Mouse (Mus musculus): Measurements from ENCODE around the gene Tagln.

Gene Tagln

GRCm38 (mm10) chr9:45946182-45946871 is 10.5 kb upstream of the Tagln start:
- DNase-seq (ENCODE audit: low spot score in 2 of 2): no peak

GRCm38 (mm10) chr9:45945721-45946120 is 9.9 kb upstream of the Tagln start:
- DNase-seq (ENCODE audit: low spot score in 2 of 2): no peak

GRCm38 (mm10) chr9:45944506-45945400 is 8.9 kb upstream of the Tagln start:
- no peak for DNase-seq (ENCODE audit: low spot score in 2 of 2)

GRCm38 (mm10) chr9:45943628-45944505 is 8.0 kb upstream of the Tagln start:
- DNase-seq (ENCODE audit: low spot score in 2 of 2): no peak

- DNase-seq (ENCODE audit: low spot score in 2 of 2): no peak
These were observed 7.1 kb upstream of the Tagln start for GRCm38 (mm10) chr9:45942916-45943315.

GRCm38 (mm10) chr9:45942464-45942863 is 6.6 kb upstream of the Tagln start:
- DNase-seq (ENCODE audit: low spot score in 2 of 2): no peak

GRCm38 (mm10) chr9:45941329-45941888 is 5.6 kb upstream of the Tagln start:
- no peak for DNase-seq (ENCODE audit: low spot score in 2 of 2)

- no peak for DNase-seq (ENCODE audit: low spot score in 2 of 2)
These were observed 3.9 kb upstream of the Tagln start for GRCm38 (mm10) chr9:45939794-45940193.

GRCm38 (mm10) chr9:45938952-45939637 is 3.2 kb upstream of the Tagln start:
- no peak for DNase-seq (ENCODE audit: low spot score in 2 of 2)

GRCm38 (mm10) chr9:45938088-45938487 is 2.2 kb upstream of the Tagln start:
- DNase-seq (ENCODE audit: low spot score in 2 of 2): no peak

GRCm38 (mm10) chr9:45936883-45937282 is 1.0 kb upstream of the Tagln start:
- peak in 1 of 2 experiments; percentile 68 for DNase-seq (ENCODE audit: low spot score in 2 of 2)

GRCm38 (mm10) chr9:45932571-45933415 is 3.1 kb downstream of the Tagln start:
- no peak for DNase-seq (ENCODE audit: low spot score in 2 of 2)

GRCm38 (mm10) chr9:45931958-45932357 is 3.9 kb downstream of the Tagln start:
- DNase-seq (ENCODE audit: low spot score in 2 of 2): no peak

- no peak for DNase-seq (ENCODE audit: low spot score in 2 of 2)
These were observed 6.6 kb downstream of the Tagln start for GRCm38 (mm10) chr9:45929285-45929684.

- no peak for DNase-seq (ENCODE audit: low spot score in 2 of 2)
These were observed 16.0 kb downstream of the Tagln start for GRCm38 (mm10) chr9:45919895-45920294.

GRCm38 (mm10) chr9:45917041-45917934 is 18.6 kb downstream of the Tagln start:
- DNase-seq (ENCODE audit: low spot score in 2 of 2): peak in 1 of 2 experiments; percentile 77

GRCm38 (mm10) chr9:45915659-45916058 is 20.2 kb downstream of the Tagln start:
- DNase-seq (ENCODE audit: low spot score in 2 of 2): no peak

- DNase-seq (ENCODE audit: low spot score in 2 of 2): peak in 1 of 2 experiments; percentile 48
These were observed 24.2 kb downstream of the Tagln start for GRCm38 (mm10) chr9:45911673-45912072.

GRCm38 (mm10) chr9:45910995-45911394 is 24.9 kb downstream of the Tagln start:
- DNase-seq (ENCODE audit: low spot score in 2 of 2): no peak
